Mouse (Mus musculus) heart, postnatal 25 days (tissue): ENCODE measurements around the gene Ces2f. TPM values are rescaled to one million over a fixed set of nuclear protein-coding genes. Genes with fewer than 3 reads are reported as not detected.
"Not testable (repeated sequence)": the region's sequence is repeated elsewhere in the genome, so short reads cannot be mapped to it uniquely, and the experiment has no call there.

Experiments
- DNase-seq: peaks from one replicate; pipeline ENCODE4 v3.0.0; 2022; ENCODE audit warnings: low spot score
- intact Hi-C: fragments of 180-260 bp; cut with DNase I; formaldehyde crosslinking; loops from one replicate; pipeline ENCODE4 v1.15.1; 2025
- total RNA-seq, 2 experiments: library from RNA; stranded (reverse); gene quantifications; 2 replicates each; pipeline ENCODE4 v1.2.3; 2021

The Ces2f gene
- total RNA-seq: not detected

GRCm38 (mm10) chr8:104947056-104947455 lies at the start of gene Ces2f:
TSS of gene Ces2f (plus strand) at chr8:104947356.
- DNase-seq: no peak
- intact Hi-C loops: no loop called here

- DNase-seq: no peak
- intact Hi-C loops: loop anchor here (10.0 kb wide), 1 partner anchor 247 kb away; no protein-coding TSS in a partner anchor
These were observed 45.4 kb upstream of the Ces2f start for GRCm38 (mm10) chr8:104901746-104902145.

GRCm38 (mm10) chr8:104907111-104907510 lies 40.0 kb upstream of the Ces2f start:
- no peak for DNase-seq
- intact Hi-C loops: loop anchor here (10.0 kb wide), 1 partner anchor 252 kb away; no protein-coding TSS in a partner anchor

GRCm38 (mm10) chr8:104909021-104909420 lies 38.1 kb upstream of the Ces2f start:
- peak; percentile 65 for DNase-seq
- intact Hi-C loops: loop anchor here (10.0 kb wide), 1 partner anchor 254 kb away; no protein-coding TSS in a partner anchor

DNA sequence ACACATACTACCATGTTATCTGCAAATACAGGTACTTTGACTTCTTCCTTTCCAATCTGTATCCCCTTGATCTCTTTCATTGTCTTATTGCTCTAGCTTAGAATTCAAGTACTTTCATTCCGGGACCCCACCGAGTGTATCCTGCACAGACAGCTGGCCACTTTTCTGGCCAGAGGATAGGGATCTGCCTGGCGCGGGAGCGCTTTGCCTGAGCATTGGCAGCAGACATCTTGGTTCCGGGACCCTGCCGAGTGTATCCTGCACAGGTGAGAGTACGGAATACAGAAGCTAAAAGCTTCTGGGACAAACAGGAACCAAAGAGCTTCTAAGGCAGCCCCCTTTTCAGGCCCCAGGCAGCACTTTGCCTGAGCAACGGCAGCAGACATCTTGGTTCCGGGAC lies 37.5 kb upstream of the Ces2f start:
- intact Hi-C loops: loop anchor here (10.0 kb wide), 1 partner anchor 255 kb away; no protein-coding TSS in a partner anchor
- not testable (repeated sequence) for DNase-seq

- intact Hi-C loops: no loop called here
- DNase-seq: no peak
These were observed 21.1 kb upstream of the Ces2f start, which contains the start of gene Ces2e for GRCm38 (mm10) chr8:104925972-104926596. TSS of gene Ces2e (plus strand) at chr8:104926260.

- intact Hi-C loops: no loop called here
- no peak for DNase-seq
These were observed 19.9 kb upstream of the Ces2f start for GRCm38 (mm10) chr8:104927301-104927700.

- DNase-seq: no peak
- intact Hi-C loops: no loop called here
These were observed 2.5 kb upstream of the Ces2f start for GRCm38 (mm10) chr8:104944665-104945064.

- no peak for DNase-seq
- intact Hi-C loops: no loop called here
These were observed 1.9 kb downstream of the Ces2f start for GRCm38 (mm10) chr8:104949031-104949430.

GRCm38 (mm10) chr8:104961537-104961961 lies 14.4 kb downstream of the Ces2f start, which contains the start of gene Ces2g:
TSS of gene Ces2g (plus strand) at chr8:104961718.
- intact Hi-C loops: no loop called here
- DNase-seq: peak; percentile 52

DNA sequence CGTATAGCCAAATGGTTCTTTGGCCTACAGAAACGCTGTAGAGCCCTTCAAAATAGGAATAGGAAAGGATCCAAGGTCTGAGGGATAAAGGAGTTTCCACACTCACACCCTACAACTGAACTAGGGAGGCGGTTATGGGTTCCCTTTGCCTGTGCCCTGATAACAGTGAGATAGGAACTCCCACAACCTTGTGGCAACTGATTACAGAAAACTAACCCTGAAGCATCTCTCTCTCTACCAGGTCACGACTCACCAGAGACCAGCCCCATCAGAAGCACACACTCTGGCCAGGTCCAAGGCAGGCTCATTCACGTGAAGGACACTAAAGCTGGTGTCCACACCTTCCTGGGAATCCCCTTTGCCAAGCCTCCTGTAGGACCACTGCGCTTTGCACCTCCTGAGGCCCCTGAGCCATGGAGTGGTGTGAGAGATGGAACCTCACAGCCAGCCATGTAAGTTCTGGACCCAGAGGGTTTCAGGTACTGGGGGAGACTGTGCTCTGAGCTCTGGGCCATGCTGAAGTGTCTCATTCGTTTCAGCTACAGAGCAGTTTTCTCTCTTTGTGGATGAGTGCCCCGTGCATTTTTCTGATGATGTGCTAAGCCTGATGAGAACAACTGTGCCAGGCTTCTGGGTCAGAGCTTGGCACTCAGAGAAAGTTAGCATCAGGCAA lies 15.2 kb downstream of the Ces2f start:
- intact Hi-C loops: no loop called here
- DNase-seq: no peak

GRCm38 (mm10) chr8:104963375-104963894 lies 16.3 kb downstream of the Ces2f start:
- no peak for DNase-seq
- intact Hi-C loops: no loop called here

GRCm38 (mm10) chr8:104984126-104984525 lies 37.0 kb downstream of the Ces2f start:
- no peak for DNase-seq
- intact Hi-C loops: no loop called here

GRCm38 (mm10) chr8:104984942-104985341 lies 37.8 kb downstream of the Ces2f start:
- no peak for DNase-seq
- intact Hi-C loops: no loop called here

- intact Hi-C loops: no loop called here
- DNase-seq: no peak
These were observed 51.0 kb downstream of the Ces2f start for GRCm38 (mm10) chr8:104998191-104998590.

DNA sequence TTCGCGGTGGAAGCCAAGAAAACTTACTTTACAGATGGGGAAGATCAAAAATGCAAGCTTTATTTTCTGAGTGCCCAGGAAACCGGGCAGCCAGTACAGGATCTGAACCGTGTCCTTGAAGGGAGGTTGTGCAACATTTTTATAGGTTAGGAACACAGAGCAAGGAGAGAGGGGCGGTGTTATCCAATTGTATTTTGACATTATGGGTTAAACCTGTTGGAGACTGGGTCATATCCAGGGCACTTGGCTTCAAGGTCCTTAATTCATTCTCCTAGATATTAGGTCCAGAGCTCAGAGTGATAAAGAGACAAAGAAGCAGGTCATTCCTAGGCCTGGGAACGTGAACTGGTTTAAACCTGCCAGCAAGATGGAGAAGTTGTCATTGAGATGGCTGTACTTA lies 52.0 kb downstream of the Ces2f start:
- no peak for DNase-seq
- intact Hi-C loops: no loop called here

DNA sequence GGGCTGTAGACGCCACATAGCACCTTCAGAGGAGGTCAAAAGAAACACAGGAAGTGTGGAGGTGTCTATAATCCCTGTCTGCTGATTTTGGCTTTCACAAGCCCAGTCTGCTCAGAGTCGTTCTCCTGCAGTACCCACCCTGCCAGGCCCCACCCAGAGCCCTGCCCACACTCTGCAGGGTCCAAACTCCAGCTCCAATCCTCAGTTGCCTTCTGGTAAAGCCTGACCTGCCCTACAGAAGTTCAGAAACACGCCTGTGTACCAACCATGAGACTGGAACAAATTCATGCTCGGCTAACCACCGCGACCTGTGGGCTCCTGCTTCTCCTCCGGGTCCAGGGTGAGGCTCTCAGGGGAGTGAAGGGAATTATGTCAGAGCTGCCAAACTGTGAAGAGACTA lies 53.4 kb downstream of the Ces2f start, which contains the start of gene Ces2h:
TSS of gene Ces2h (plus strand) at position 268 of the 400 bp plus-strand sequence.
- intact Hi-C loops: no loop called here
- DNase-seq: no peak
